Mouse (Mus musculus): ENCODE measurements around the gene Gm8297. TPM values are rescaled to one million over a fixed set of nuclear protein-coding genes. Genes with fewer than 3 reads are reported as not detected.

Gm8297 gene
- not detected in 2 replicates for polyA plus RNA-seq (2012; rRNA removed)

DNA sequence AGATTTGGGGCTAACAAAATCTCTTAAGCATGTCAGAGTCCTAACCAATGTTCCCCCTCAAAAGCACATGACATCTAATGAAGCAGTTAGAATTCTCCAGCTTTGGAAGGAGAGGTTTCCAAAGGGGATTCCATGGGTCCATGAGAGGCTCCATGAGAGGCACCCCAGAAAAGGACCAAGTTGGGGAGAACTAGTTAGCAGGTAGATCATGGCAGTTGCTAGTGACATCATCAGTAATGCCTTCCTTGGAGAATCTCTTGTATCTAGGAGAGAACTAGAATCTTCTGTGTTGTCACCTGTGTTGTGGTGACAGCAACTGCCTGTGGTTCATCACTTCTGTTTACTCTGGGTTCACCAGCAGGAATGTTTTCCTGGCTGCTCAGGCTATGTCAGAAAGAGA is at the start of gene Gm8297:
Gm8297 (plus strand) TSS at position 301 of the 400 bp plus-strand sequence.

DNA sequence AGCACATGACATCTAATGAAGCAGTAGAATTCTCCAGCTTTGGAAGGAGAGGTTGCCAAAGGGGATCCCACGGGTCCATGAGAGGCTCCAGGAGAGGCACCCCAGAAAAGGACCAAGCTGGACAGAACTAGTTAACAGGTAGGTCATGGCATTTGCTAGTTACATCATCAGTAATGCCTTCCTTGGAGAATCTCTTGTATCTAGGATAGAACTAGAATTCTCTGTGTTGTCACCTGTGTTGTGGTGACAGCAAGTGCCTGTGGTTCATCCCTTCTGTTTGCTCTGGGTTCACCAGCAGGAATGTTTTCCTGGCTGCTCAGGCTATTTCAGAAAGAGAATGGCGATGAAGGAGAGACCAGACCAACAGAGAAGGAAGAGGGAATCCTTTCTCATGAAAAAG is 31.9 kb downstream of the Gm8297 start, which contains the start of gene Gm3298:
Gm3298 (plus strand) TSS at position 301 of the 400 bp plus-strand sequence.

Other genes starting within 250 kb of the Gm8297 start
- gene Gm9602, start 207.6 kb upstream of the Gm8297 start, polyA plus RNA-seq (2012; rRNA removed), result not detected in 2 replicates
- gene Gm3269, start 145.8 kb upstream of the Gm8297 start, polyA plus RNA-seq (2012; rRNA removed), result not detected in 2 replicates
- not detected in 2 replicates for gene Gm3264, start 128.4 kb upstream of the Gm8297 start, polyA plus RNA-seq (2012; rRNA removed)
- not detected in 2 replicates for gene Gm3278, start 91.5 kb upstream of the Gm8297 start, polyA plus RNA-seq (2012; rRNA removed)
- gene Gm3298, start 32.0 kb downstream of the Gm8297 start, polyA plus RNA-seq (2012; rRNA removed), result not detected in 2 replicates
- gene 4930555G01Rik, start 66.7 kb downstream of the Gm8297 start, polyA plus RNA-seq (2012; rRNA removed), result not detected in 2 replicates
- gene Gm8281, start 87.1 kb downstream of the Gm8297 start, polyA plus RNA-seq (2012; rRNA removed), result 0.07 TPM in 1 of 2 replicates, not detected in the other
- not detected in 2 replicates for gene Gm8279, start 147.6 kb downstream of the Gm8297 start, polyA plus RNA-seq (2012; rRNA removed)
- gene Gm3317, start 180.6 kb downstream of the Gm8297 start, polyA plus RNA-seq (2012; rRNA removed), result not detected in 2 replicates
- gene Gm8271, start 201.9 kb downstream of the Gm8297 start, polyA plus RNA-seq (2012; rRNA removed), result not detected in 2 replicates

All from colon, adult 2 months (tissue).